Mouse (Mus musculus) lung, postnatal 0 days (tissue): ENCODE measurements at regions not wholly inside any gene's neighbourhood (a gene's known extent, or its start where the extent isn't known, plus 50 kb on each side); places are given as distances from the start of the nearest gene placed in this dataset.

ENCODE experiments used
- ATAC-seq: fragments of 200-750 bp; cut with Nextera tagmentation; 2 replicates; pipeline ENCODE4 v1.8.0; 2017; ENCODE audit warnings: moderate library complexity
- DNase-seq: peaks from one replicate; pipeline ENCODE4 v3.0.0-alpha.2; 2016; ENCODE audit warnings: low spot score
- H3K27ac ChIP-seq: fragments of 300-500 bp; sonication (generic); 2 replicates; pipeline ENCODE4 v1.5.1; 2014; ENCODE audit warnings: antibody characterized with exemption, mild to moderate bottlenecking, low read length, mixed read lengths
- H3K27me3 ChIP-seq: fragments of 300-500 bp; sonication (generic); replicated peaks from 2 replicates; pipeline ENCODE4 v1.6.1; 2014; ENCODE audit warnings: low read length, mixed read lengths; ENCODE audit not compliant: insufficient read depth
- H3K36me3 ChIP-seq: fragments of 300-500 bp; sonication (generic); 2 replicates; pipeline ENCODE4 v1.6.1; 2014; ENCODE audit warnings: low read length, mixed read lengths; ENCODE audit not compliant: insufficient read depth
- H3K4me1 ChIP-seq: fragments of 300-500 bp; sonication (generic); 2 replicates; pipeline ENCODE4 v1.6.1; 2014; ENCODE audit warnings: antibody characterized with exemption, low read depth, low read length, mixed read lengths; ENCODE audit not compliant: insufficient read depth
- H3K4me2 ChIP-seq: fragments of 300-500 bp; sonication (generic); replicated peaks from 2 replicates; pipeline ENCODE4 v1.6.1; 2014; ENCODE audit warnings: low read depth, mild to moderate bottlenecking, low read length, moderate library complexity, mixed read lengths
- H3K4me3 ChIP-seq: fragments of 300-500 bp; sonication (generic); 2 replicates; pipeline ENCODE4 v1.5.1; 2014; ENCODE audit warnings: low read depth, low read length
- H3K9ac ChIP-seq: fragments of 300-500 bp; sonication (generic); replicated peaks from 2 replicates; pipeline ENCODE4 v1.6.1; 2014; ENCODE audit warnings: low read depth, mild to moderate bottlenecking
- H3K9me3 ChIP-seq: fragments of 300-500 bp; sonication (generic); 2 replicates; pipeline ENCODE4 v1.6.1; 2016; ENCODE audit warnings: low read length, mixed read lengths
- CTCF ChIP-seq: IDR thresholded peaks from 2 replicates; pipeline ENCODE4 v1.5.1; 2016; ENCODE audit warnings: antibody characterized with exemption, mild to moderate bottlenecking
- EP300 ChIP-seq: IDR thresholded peaks from 2 replicates; pipeline ENCODE4 v1.6.1; 2016; ENCODE audit warnings: antibody characterized with exemption, mild to moderate bottlenecking, control low read depth
- WGBS: fragments of 180-500 bp; shearing (Covaris S2); extraction: QIAGEN DNeasy Blood & Tissue Kit; methylation state at CpG from one replicate; pipeline ENCODE4 v1.1.7; 2014; 5-methylcytosine and 5-hydroxymethylcytosine counted together

GRCm38 (mm10) chr3:117050909-117051308 lies 82.1 kb upstream of the Palmd start:
- H3K36me3 ChIP-seq, result no peaks in the 10 kb centered on the region
- WGBS, result 53% methylated on average over 3 of the region's 3 CpGs
- no peak overlapping the region for H3K9ac ChIP-seq
- DNase-seq (no peak), ATAC-seq (no peak)
- no peak for TF ChIP-seq EP300
- TF ChIP-seq CTCF, result no peak
- H3K4me1 ChIP-seq, result no peaks in the 10 kb centered on the region
- no peak overlapping the region for H3K27ac ChIP-seq
- H3K4me3 ChIP-seq, result no peak overlapping the region
- no peak overlapping the region for H3K4me2 ChIP-seq
- no peaks in the 10 kb centered on the region for H3K27me3 ChIP-seq
- H3K9me3 ChIP-seq, result no peaks in the 10 kb centered on the region

GRCm38 (mm10) chr3:117049410-117049809 lies 80.6 kb upstream of the Palmd start:
- no peak for ATAC-seq
- no peaks in the 10 kb centered on the region for H3K36me3 ChIP-seq
- no peak for DNase-seq
- H3K4me1 ChIP-seq, result no peaks in the 10 kb centered on the region
- H3K4me2 ChIP-seq, result no peak overlapping the region
- no peaks in the 10 kb centered on the region for H3K27me3 ChIP-seq
- no peak overlapping the region for H3K4me3 ChIP-seq
- H3K9ac ChIP-seq, result no peak overlapping the region
- no peaks in the 10 kb centered on the region for H3K9me3 ChIP-seq
- WGBS, result 51% methylated on average over 3 of the region's 3 CpGs
- TF ChIP-seq CTCF, result no peak
- no peak for TF ChIP-seq EP300
- H3K27ac ChIP-seq, result no peak overlapping the region

GRCm38 (mm10) chr3:117044809-117045208 lies 76.0 kb upstream of the Palmd start:
- no peak overlapping the region for H3K9ac ChIP-seq
- WGBS, result 76% methylated on average over 4 of the region's 4 CpGs
- TF ChIP-seq CTCF (no peak), EP300 (no peak)
- no peaks in the 10 kb centered on the region for H3K4me1 ChIP-seq
- H3K36me3 ChIP-seq, result no peaks in the 10 kb centered on the region
- H3K27ac ChIP-seq, result no peak overlapping the region
- ATAC-seq (no peak), DNase-seq (no peak)
- H3K4me3 ChIP-seq, result no peak overlapping the region
- H3K4me2 ChIP-seq, result no peak overlapping the region
- H3K9me3 ChIP-seq, result no peaks in the 10 kb centered on the region
- no peaks in the 10 kb centered on the region for H3K27me3 ChIP-seq

GRCm38 (mm10) chr3:117044304-117044703 lies 75.5 kb upstream of the Palmd start:
- Histone ChIP-seq H3K36me3 (no peaks in the 10 kb centered on the region), H3K9ac (no peak overlapping the region), H3K27ac (no peak overlapping the region), H3K27me3 (no peaks in the 10 kb centered on the region), H3K4me1 (no peaks in the 10 kb centered on the region), H3K4me2 (no peak overlapping the region), H3K4me3 (no peak overlapping the region), H3K9me3 (no peaks in the 10 kb centered on the region)
- ATAC-seq, result peak; percentile 49
- DNase-seq, result peak; percentile 25
- 40% methylated on average over 2 of the region's 2 CpGs for WGBS
- TF ChIP-seq CTCF (no peak), EP300 (no peak; the same call in 1 of the 2 replicates)

- ATAC-seq (peak; percentile 83), DNase-seq (peak; percentile 76)
- H3K9me3 ChIP-seq, result no peaks in the 10 kb centered on the region
- H3K27me3 ChIP-seq, result no peaks in the 10 kb centered on the region
- peaks cover 3% of the 10 kb centered on the region; the same call in 1 of the 2 replicates for H3K4me1 ChIP-seq
- H3K4me2 ChIP-seq, result no peak overlapping the region
- H3K4me3 ChIP-seq, result no peak overlapping the region
- H3K9ac ChIP-seq, result no peak overlapping the region
- no peaks in the 10 kb centered on the region for H3K36me3 ChIP-seq
- no peak for TF ChIP-seq CTCF
- 0 out of 2 replicates have a peak, but pooled peaks have one; percentile 1 for TF ChIP-seq EP300
- no peak overlapping the region for H3K27ac ChIP-seq
- WGBS, result 19% methylated on average over 1 of the region's 1 CpGs
These were observed 70.1 kb upstream of the Palmd start for GRCm38 (mm10) chr3:117038928-117039300.

- Histone ChIP-seq H3K36me3 (no peaks in the 10 kb centered on the region), H3K4me1 (peaks cover 3% of the 10 kb centered on the region; the same call in 1 of the 2 replicates), H3K9me3 (no peaks in the 10 kb centered on the region), H3K9ac (no peak overlapping the region), H3K4me2 (no peak overlapping the region), H3K27ac (no peak overlapping the region), H3K27me3 (no peaks in the 10 kb centered on the region), H3K4me3 (no peak overlapping the region)
- DNase-seq (peak; percentile 81), ATAC-seq (peak; percentile 94)
- WGBS, result 32% methylated on average over 4 of the region's 4 CpGs
- TF ChIP-seq EP300 (peak; percentile 49; the same call in 1 of the 2 replicates), CTCF (no peak)
These were observed 69.6 kb upstream of the Palmd start for GRCm38 (mm10) chr3:117038280-117038927.
